Mouse (Mus musculus) kidney, embryonic 15.5 days (tissue): ENCODE results near the gene Ccdc6. TPM values are rescaled to one million over a fixed set of nuclear protein-coding genes. Genes with fewer than 3 reads are reported as not detected.

Experiments
- ATAC-seq: fragments of 200-750 bp; cut with Nextera tagmentation; replicated peaks from 2 replicates; pipeline ENCODE4 v1.8.0; 2017; ENCODE audit warnings: moderate TSS enrichment; ENCODE audit not compliant: low FRiP score
- H3K27ac ChIP-seq: fragments of 300-500 bp; sonication (generic); 2 replicates; pipeline ENCODE4 v1.5.1; 2015; ENCODE audit warnings: mild to moderate bottlenecking, inconsistent platforms
- H3K27me3 ChIP-seq: fragments of 300-500 bp; sonication (generic); 2 replicates; pipeline ENCODE4 v1.6.1; 2015; ENCODE audit warnings: inconsistent platforms
- H3K36me3 ChIP-seq: fragments of 300-500 bp; sonication (generic); 2 replicates; pipeline ENCODE4 v1.6.1; 2015; ENCODE audit warnings: inconsistent platforms
- H3K4me1 ChIP-seq: fragments of 300-500 bp; sonication (generic); 2 replicates; pipeline ENCODE4 v1.6.1; 2015; ENCODE audit warnings: inconsistent platforms
- H3K4me2 ChIP-seq: fragments of 300-500 bp; sonication (generic); 2 replicates; pipeline ENCODE4 v1.6.1; 2015; ENCODE audit warnings: moderate library complexity, mild to moderate bottlenecking, inconsistent platforms
- H3K4me3 ChIP-seq: fragments of 300-500 bp; sonication (generic); replicated peaks from 2 replicates; pipeline ENCODE4 v1.5.1; 2015; ENCODE audit warnings: mild to moderate bottlenecking, inconsistent platforms
- H3K9ac ChIP-seq: fragments of 300-500 bp; sonication (generic); 2 replicates; pipeline ENCODE4 v1.6.1; 2015; ENCODE audit warnings: mild to moderate bottlenecking, inconsistent platforms
- H3K9me3 ChIP-seq: fragments of 300-500 bp; sonication (generic); replicated peaks from 2 replicates; pipeline ENCODE4 v1.6.1; 2016; ENCODE audit warnings: inconsistent platforms
- WGBS: fragments of 180-500 bp; shearing (Covaris S2); methylation state at CpG from one replicate; pipeline ENCODE4 v1.1.7; 2015; ENCODE audit warnings: mixed read lengths; 5-methylcytosine and 5-hydroxymethylcytosine counted together
- polyA plus RNA-seq: library from polyadenylated mRNA; unstranded; fragments of >200 nt; fragmentation: Nextera tagmentation; extraction: Ambion mirVana; gene quantifications from 2 replicates; pipeline ENCODE4 v1.2.1, GENCODE M21; 2015

Ccdc6 gene
- polyA plus RNA-seq: 22.5 and 22.9 TPM in 2 replicates

DNA sequence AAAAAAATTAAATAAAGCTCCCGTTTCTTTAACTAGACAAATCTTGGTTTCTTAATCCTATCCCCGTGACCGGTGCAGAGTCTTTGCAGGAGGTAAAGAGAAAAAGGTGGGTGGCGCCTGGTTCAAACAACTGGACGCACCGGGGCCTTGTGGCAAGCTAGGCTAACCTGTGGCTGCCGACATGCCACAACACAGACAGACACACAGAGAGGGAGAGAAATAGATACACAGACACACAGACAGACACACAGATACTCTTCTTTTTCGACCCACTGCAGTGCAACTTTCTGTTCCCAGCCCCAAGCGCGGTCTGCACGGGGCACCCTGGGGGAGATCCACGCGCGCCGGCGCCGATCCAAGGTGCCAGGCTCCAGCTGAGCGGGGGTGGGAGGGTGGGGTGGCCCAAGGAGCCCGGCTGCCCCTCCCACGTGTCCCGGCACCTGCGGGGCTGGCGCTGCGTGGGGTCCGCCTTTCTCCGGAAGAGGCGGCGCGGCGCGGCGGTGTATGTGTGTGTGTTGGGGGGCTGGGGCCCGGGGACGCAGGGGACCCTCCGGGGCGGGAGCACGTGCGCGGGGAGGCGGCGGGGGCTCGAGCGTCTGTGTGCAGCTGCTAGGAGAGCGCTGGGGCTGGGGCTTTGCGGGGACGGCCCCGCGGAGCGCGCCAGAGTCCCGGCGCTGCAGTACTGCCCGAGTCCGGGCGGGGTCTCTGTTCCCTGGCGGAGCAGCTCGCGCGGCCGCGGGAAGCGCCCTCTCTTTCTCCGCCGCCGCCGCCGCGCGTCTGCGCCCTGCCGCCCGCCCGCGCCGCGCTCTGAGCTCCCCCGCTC lies at the start of gene Ccdc6:
Gene Ccdc6 (plus strand): TSS at position 756 of the 823 bp plus-strand sequence.
- 2% methylated on average over 53 of the region's 77 CpGs for WGBS
- H3K4me3 ChIP-seq: peak within 1 kb of the TSS; percentile 98
- peak; percentile 85 for ATAC-seq
- 0 out of 2 replicates have a peak, but pooled peaks cover 1% of the 10 kb centered on the region for H3K9me3 ChIP-seq
- peaks cover 37% of the 10 kb centered on the region for H3K4me1 ChIP-seq
- H3K27me3 ChIP-seq: no peaks in the 10 kb centered on the region
- peaks cover 12% of the 10 kb centered on the region for H3K36me3 ChIP-seq
- H3K27ac ChIP-seq: peak within 1 kb of the TSS; percentile 95
- H3K4me2 ChIP-seq: peak within 1 kb of the TSS; percentile 84
- peak within 1 kb of the TSS; percentile 93 for H3K9ac ChIP-seq

DNA sequence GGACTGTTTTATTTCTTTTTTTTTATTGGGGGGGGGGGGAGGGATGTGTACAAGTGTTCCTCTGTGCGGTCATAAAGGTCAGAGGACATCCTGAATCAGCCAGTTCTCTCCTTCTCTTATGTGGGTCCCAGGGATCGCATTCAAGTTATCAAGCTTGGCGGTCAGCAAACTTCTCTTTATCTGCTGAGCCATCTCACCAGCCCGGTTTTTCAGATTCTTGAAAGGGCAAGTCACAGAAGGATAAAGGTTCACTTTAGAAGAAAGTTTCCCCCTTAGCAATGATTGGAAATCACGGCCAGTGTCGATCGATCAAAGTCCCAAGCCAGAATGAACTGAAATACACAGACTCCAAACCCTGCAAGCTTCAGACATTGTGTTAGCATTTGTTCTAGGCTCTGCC lies 47.1 kb upstream of the Ccdc6 start:
- Histone ChIP-seq H3K9me3 (peaks cover 5% of the 10 kb centered on the region; the same call in 1 of the 2 replicates), H3K4me3 (no peak overlapping the region), H3K4me1 (0 out of 2 replicates have a peak, but pooled peaks cover 4% of the 10 kb centered on the region), H3K4me2 (no peak overlapping the region), H3K27me3 (no peaks in the 10 kb centered on the region), H3K36me3 (no peaks in the 10 kb centered on the region), H3K9ac (no peak overlapping the region), H3K27ac (no peak overlapping the region)
- no peak for ATAC-seq
- 80% methylated on average over 7 of the region's 7 CpGs for WGBS

DNA sequence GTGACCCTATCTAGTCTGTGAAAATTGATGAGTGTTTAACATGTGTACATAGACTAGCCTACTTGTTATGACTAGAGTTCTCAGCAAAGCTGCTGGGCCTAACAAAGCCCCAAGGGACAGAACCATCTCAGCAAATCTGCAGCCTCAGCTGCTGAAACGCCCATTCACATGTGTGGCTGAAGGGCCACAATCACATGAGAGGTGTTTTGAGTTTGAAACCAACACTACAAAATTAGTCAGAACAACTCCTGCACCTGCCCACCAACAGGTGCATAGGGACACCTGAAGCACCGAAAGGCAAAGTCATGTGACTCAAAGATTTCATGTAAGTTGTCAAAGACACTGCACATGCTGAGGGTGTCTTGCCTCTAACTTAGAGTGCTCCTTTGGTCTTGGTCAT lies 41.6 kb upstream of the Ccdc6 start:
- Histone ChIP-seq H3K4me2 (no peak overlapping the region), H3K9ac (no peak overlapping the region), H3K27me3 (no peaks in the 10 kb centered on the region), H3K27ac (no peak overlapping the region), H3K36me3 (no peaks in the 10 kb centered on the region), H3K4me1 (peaks cover 17% of the 10 kb centered on the region), H3K9me3 (peaks cover 5% of the 10 kb centered on the region; the same call in 1 of the 2 replicates), H3K4me3 (no peak overlapping the region)
- 94% methylated on average over 2 of the region's 2 CpGs for WGBS
- ATAC-seq: no peak

DNA sequence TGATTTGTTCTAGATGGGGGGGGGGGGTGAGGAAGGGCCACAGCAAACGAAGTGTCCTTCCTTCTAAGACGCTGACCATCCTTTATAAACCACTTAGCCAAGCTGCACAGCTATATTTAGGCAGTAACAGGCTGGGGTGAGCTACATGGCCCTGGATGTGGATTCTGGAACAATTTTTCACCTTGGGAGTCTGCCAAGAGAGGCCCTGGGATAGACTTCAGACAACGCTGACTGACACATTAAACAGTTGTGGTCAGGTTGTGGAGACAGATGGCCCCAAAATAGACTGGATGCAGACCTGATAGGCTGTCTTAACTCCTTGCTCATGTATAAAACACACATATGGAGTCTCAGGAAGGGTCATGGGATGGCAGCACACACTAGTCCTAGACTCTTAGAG lies 39.9 kb upstream of the Ccdc6 start:
- no peaks in the 10 kb centered on the region for H3K27me3 ChIP-seq
- no peak overlapping the region for H3K9ac ChIP-seq
- H3K27ac ChIP-seq: no peak overlapping the region
- ATAC-seq: no peak
- H3K36me3 ChIP-seq: no peaks in the 10 kb centered on the region
- whole genome bisulfite sequencing: 57% methylated on average over 3 of the region's 3 CpGs
- H3K4me1 ChIP-seq: peaks cover 14% of the 10 kb centered on the region
- peaks cover 5% of the 10 kb centered on the region; the same call in 1 of the 2 replicates for H3K9me3 ChIP-seq
- H3K4me2 ChIP-seq: no peak overlapping the region
- H3K4me3 ChIP-seq: no peak overlapping the region

DNA sequence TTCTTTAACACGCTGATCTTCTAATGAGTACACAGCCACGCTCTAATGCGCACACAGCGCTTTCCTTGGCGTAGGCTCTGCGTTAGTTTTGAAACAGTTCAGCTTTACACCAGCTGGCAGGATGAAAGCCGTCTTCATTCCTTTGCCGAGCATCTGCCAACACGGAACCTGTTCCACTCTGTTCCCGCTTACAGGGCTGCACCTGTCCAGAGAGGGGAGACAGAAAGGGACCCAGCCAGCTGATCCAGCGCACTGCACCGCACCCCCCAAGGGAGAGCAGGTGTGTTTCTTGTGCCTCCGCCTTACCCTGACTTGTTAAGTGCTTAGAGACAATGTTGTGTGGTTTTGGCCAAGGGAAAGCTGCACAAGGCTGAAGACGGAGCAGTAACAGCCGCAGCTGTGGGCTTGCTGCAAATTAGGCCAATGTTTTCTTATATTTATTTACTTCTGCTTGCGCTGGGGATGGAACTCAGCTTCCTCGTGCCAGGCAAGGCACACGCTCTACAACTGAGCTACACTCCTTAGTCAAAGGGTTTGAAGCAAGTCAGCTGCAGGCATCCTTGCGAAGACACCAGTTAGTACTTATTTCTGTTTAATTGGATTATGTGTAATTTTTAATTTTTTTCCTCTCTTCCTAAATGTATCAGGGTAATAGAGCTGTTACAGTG lies 36.8 kb upstream of the Ccdc6 start:
- ATAC-seq: 0 out of 2 replicates have a peak, but pooled peaks have one; percentile 36
- no peaks in the 10 kb centered on the region for H3K27me3 ChIP-seq
- H3K36me3 ChIP-seq: no peaks in the 10 kb centered on the region
- no peak overlapping the region for H3K9ac ChIP-seq
- H3K4me2 ChIP-seq: peak overlapping the region; percentile 37
- 64% methylated on average over 19 of the region's 19 CpGs for WGBS
- H3K4me1 ChIP-seq: peaks cover 14% of the 10 kb centered on the region
- H3K9me3 ChIP-seq: no peaks in the 10 kb centered on the region
- no peak overlapping the region for H3K4me3 ChIP-seq
- peak overlapping the region; percentile 9; the same call in 1 of the 2 replicates for H3K27ac ChIP-seq

GRCm38 (mm10) chr10:70060689-70061081 lies 36.2 kb upstream of the Ccdc6 start:
- peak overlapping the region; percentile 32; the same call in 1 of the 2 replicates for H3K4me2 ChIP-seq
- 40% methylated on average over 10 of the region's 10 CpGs for whole genome bisulfite sequencing
- no peak overlapping the region for H3K27ac ChIP-seq
- H3K9ac ChIP-seq: no peak overlapping the region
- H3K9me3 ChIP-seq: no peaks in the 10 kb centered on the region
- peaks cover 14% of the 10 kb centered on the region for H3K4me1 ChIP-seq
- H3K4me3 ChIP-seq: no peak overlapping the region
- H3K27me3 ChIP-seq: no peaks in the 10 kb centered on the region
- H3K36me3 ChIP-seq: no peaks in the 10 kb centered on the region
- 0 out of 2 replicates have a peak, but pooled peaks have one; percentile 18 for ATAC-seq

- H3K27me3 ChIP-seq: no peaks in the 10 kb centered on the region
- 89% methylated on average over 6 of the region's 6 CpGs for WGBS
- no peak overlapping the region for H3K4me3 ChIP-seq
- ATAC-seq: no peak
- no peak overlapping the region for H3K27ac ChIP-seq
- H3K9me3 ChIP-seq: no peaks in the 10 kb centered on the region
- no peaks in the 10 kb centered on the region for H3K36me3 ChIP-seq
- H3K9ac ChIP-seq: no peak overlapping the region
- peaks cover 6% of the 10 kb centered on the region for H3K4me1 ChIP-seq
- H3K4me2 ChIP-seq: no peak overlapping the region
These were observed 32.9 kb upstream of the Ccdc6 start for GRCm38 (mm10) chr10:70063881-70064555.

- Histone ChIP-seq H3K4me2 (no peak overlapping the region), H3K27me3 (no peaks in the 10 kb centered on the region), H3K27ac (no peak overlapping the region), H3K9me3 (no peaks in the 10 kb centered on the region), H3K4me1 (peaks cover 2% of the 10 kb centered on the region), H3K9ac (no peak overlapping the region), H3K36me3 (no peaks in the 10 kb centered on the region), H3K4me3 (no peak overlapping the region)
- 80% methylated on average over 3 of the region's 3 CpGs for WGBS
- ATAC-seq: no peak
These were observed 31.7 kb upstream of the Ccdc6 start for GRCm38 (mm10) chr10:70065191-70065590.

GRCm38 (mm10) chr10:70066497-70067168 lies 30.3 kb upstream of the Ccdc6 start:
- WGBS: 64% methylated on average over 8 of the region's 8 CpGs

GRCm38 (mm10) chr10:70067169-70068115 lies 29.5 kb upstream of the Ccdc6 start:
- H3K4me2 ChIP-seq: no peak overlapping the region
- H3K4me3 ChIP-seq: no peak overlapping the region
- no peaks in the 10 kb centered on the region for H3K27me3 ChIP-seq
- 69% methylated on average over 6 of the region's 6 CpGs for WGBS
- no peaks in the 10 kb centered on the region for H3K4me1 ChIP-seq
- H3K9ac ChIP-seq: no peak overlapping the region
- H3K9me3 ChIP-seq: no peaks in the 10 kb centered on the region
- no peak for ATAC-seq
- no peaks in the 10 kb centered on the region for H3K36me3 ChIP-seq
- H3K27ac ChIP-seq: no peak overlapping the region

More at GRCm38 (mm10) chr10:70066497-70067168, 30.3 kb upstream of the Ccdc6 start:
- Histone ChIP-seq H3K27ac (no peak overlapping the region), H3K4me1 (no peaks in the 10 kb centered on the region), H3K27me3 (no peaks in the 10 kb centered on the region), H3K4me3 (no peak overlapping the region), H3K9me3 (no peaks in the 10 kb centered on the region), H3K9ac (no peak overlapping the region), H3K36me3 (no peaks in the 10 kb centered on the region), H3K4me2 (no peak overlapping the region)
- no peak for ATAC-seq
